Mouse (Mus musculus) heart, postnatal 0 days (tissue): Measurements from ENCODE around the gene Clcn6.

Experiments used
- CTCF ChIP-seq: IDR thresholded peaks from 2 replicates; pipeline ENCODE4 v1.5.1; 2016; ENCODE audit warnings: antibody characterized with exemption, control low read depth, low read depth
- EP300 ChIP-seq: IDR thresholded peaks from 2 replicates; pipeline ENCODE4 v1.6.1; 2016; ENCODE audit warnings: antibody characterized with exemption, low read depth

- TF ChIP-seq CTCF (peak; percentile 42), EP300 (no peak)
Measured at GRCm38 (mm10) chr4:148015418-148015817, 23.2 kb downstream of the Clcn6 start.
